In genomic region chr7:24591735-24592134, GRCm38 (mm10) we compare ENCODE assay signal across 18 mouse cellular contexts. TPM values are rescaled to one million over a fixed set of nuclear protein-coding genes. Genes with fewer than 3 reads are reported as not detected.
DNase-seq lines count a peak whose midpoint lies in the region; ATAC-seq and TF ChIP-seq lines count a peak whose summit lies in the region.
"Had no signal": no experiment of that assay in that cellular context is flagged by ENCODE, and none has a peak within 500 bp of the region (broad histone marks: within the 10 kb centered on the region; RNA-seq: fewer than 3 reads in every experiment).

No protein-coding gene starts in this region.

- ATAC-seq in kidney, postnatal 0 days (replicated peaks; ENCODE audit: low FRiP score, low read depth): no peak
- ATAC-seq in Patski: peak; percentile 3
- peak; percentile 62 for ATAC-seq in liver, embryonic 16.5 days (ENCODE audit: low read depth)
- ATAC-seq: activated CD4-positive, CD25-positive, alpha-beta regulatory T cell, adult 4 months had no signal

- CTCF ChIA-PET in Patski (lab: Charles Lee): interaction anchor here (0.9 to 1.2 kb wide), 3 partner anchors 9 to 71 kb away, joined by 3 to 4 read pairs (median 3); no protein-coding TSS in a partner anchor

- H3K36me3 ChIP-seq in kidney, postnatal 0 days (ENCODE audit: insufficient read depth, low read length): no peaks in the 10 kb centered on the region
- H3K36me3 ChIP-seq in liver, embryonic 16.5 days (ENCODE audit: control insufficient read depth, insufficient read depth): no peaks in the 10 kb centered on the region
- H3K36me3 ChIP-seq: heart, embryonic 15.5 days; hindbrain, embryonic 10.5 days; midbrain, embryonic 12.5 days had no signal

- H3K9ac ChIP-seq in kidney, postnatal 0 days (ENCODE audit: low read depth, low read length): no peak overlapping the region
- no peak overlapping the region for H3K9ac ChIP-seq in liver, embryonic 16.5 days (ENCODE audit: low read depth, low read length)
- H3K9ac ChIP-seq: embryonic facial prominence, embryonic 12.5 days; heart, embryonic 15.5 days; midbrain, embryonic 12.5 days had no signal

- no peak for DNase-seq in kidney, postnatal 0 days (ENCODE audit: low spot score)
- DNase-seq in kidney, adult 8-10 months: no peak
- DNase-seq in A20 (ENCODE audit: low read depth, low spot score) (peak; percentile 46), Patski (ENCODE audit: low read depth, low spot score) (no peak)
- DNase-seq in right cerebral cortex, adult 2 months (ENCODE audit: low spot score in 2 of 2): no peak
- no peak for DNase-seq in urinary bladder, postnatal 36 days (ENCODE audit: low spot score in 2 of 2)
- DNase-seq: adrenal gland, postnatal 36 days; cerebellum, adult 11 months; right cerebral cortex, adult 18-20 months; spleen, adult 18-20 months; thymus, postnatal 25 days had no signal

- no peak overlapping the region for H3K27ac ChIP-seq in kidney, postnatal 0 days
- H3K27ac ChIP-seq in liver, embryonic 16.5 days (ENCODE audit: low read length): 0 out of 2 replicates have a peak overlapping the region, but pooled peaks have one; percentile 10
- H3K27ac ChIP-seq: embryonic facial prominence, embryonic 12.5 days; heart, embryonic 15.5 days; hindbrain, embryonic 10.5 days; midbrain, embryonic 12.5 days had no signal

- no peaks in the 10 kb centered on the region for H3K9me3 ChIP-seq in kidney, postnatal 0 days (replicated peaks; ENCODE audit: low read length)
- H3K9me3 ChIP-seq in liver, embryonic 16.5 days (replicated peaks; ENCODE audit: control insufficient read depth, low read length): no peaks in the 10 kb centered on the region
- H3K9me3 ChIP-seq: embryonic facial prominence, embryonic 12.5 days; heart, embryonic 15.5 days; hindbrain, embryonic 10.5 days; midbrain, embryonic 12.5 days had no signal

- POLR2A ChIA-PET in Patski (lab: Charles Lee): no interaction called here

- H3K4me2 ChIP-seq in kidney, postnatal 0 days (ENCODE audit: low read length): no peak overlapping the region
- peak overlapping the region; percentile 12; the same call in 1 of the 2 replicates for H3K4me2 ChIP-seq in liver, embryonic 16.5 days (ENCODE audit: low read depth, low read length)
- H3K4me2 ChIP-seq: embryonic facial prominence, embryonic 12.5 days; heart, embryonic 15.5 days; midbrain, embryonic 12.5 days had no signal

- peak; percentile 10; the same call in 1 of the 2 replicates for TF ChIP-seq CTCF in kidney, postnatal 0 days (IDR thresholded peaks at IDR 0.05; ENCODE audit: low read depth)
- no peak for TF ChIP-seq CTCF in Patski (IDR thresholded peaks at IDR 0.05)

- no peak overlapping the region for H3K4me3 ChIP-seq in kidney, postnatal 0 days (replicated peaks; ENCODE audit: low read depth, low read length)
- no peak overlapping the region for H3K4me3 ChIP-seq in liver, embryonic 16.5 days (ENCODE audit: low read depth, low read length)
- H3K4me3 ChIP-seq: embryonic facial prominence, embryonic 12.5 days; heart, embryonic 15.5 days; hindbrain, embryonic 10.5 days; midbrain, embryonic 12.5 days; myocyte had no signal

- in situ Hi-C loops in Patski (cut with MboI; ENCODE audit: low pct_unique_long_range_greater_than_20kb): no loop called here

- no peaks in the 10 kb centered on the region for H3K27me3 ChIP-seq in kidney, postnatal 0 days (ENCODE audit: insufficient read depth, low read length)
- no peaks in the 10 kb centered on the region for H3K27me3 ChIP-seq in Patski
- no peaks in the 10 kb centered on the region; the same call in 1 of the 2 replicates for H3K27me3 ChIP-seq in liver, embryonic 16.5 days (ENCODE audit: control insufficient read depth, insufficient read depth, low read depth, low read length)

- 68% methylated on average over 5 of the region's 5 CpGs for WGBS in kidney, postnatal 0 days
- WGBS in liver, embryonic 16.5 days (ENCODE audit: insufficient replicate concordance): 39% methylated on average over 5 of the region's 5 CpGs

- peaks cover 8% of the 10 kb centered on the region for H3K4me1 ChIP-seq in kidney, postnatal 0 days (replicated peaks; ENCODE audit: insufficient read depth, low read length)
- H3K4me1 ChIP-seq in liver, embryonic 16.5 days (ENCODE audit: control insufficient read depth, low read depth, low read length): peaks cover 38% of the 10 kb centered on the region

RNA-seq across cellular contexts. Expression of gene Zfp575, which starts 4.3 kb away (rescaled TPM):
- polyA plus RNA-seq in kidney, postnatal 0 days (2015; fragmentation: Nextera tagmentation; extraction: Ambion mirVana): 4.0 and 4.3 TPM in 2 replicates
- not detected for polyA plus RNA-seq in Patski (2021)
- polyA plus RNA-seq in liver, embryonic 16.5 days (2015; fragmentation: Nextera tagmentation; extraction: Ambion mirVana): 0.25 and 0.30 TPM in 2 replicates

RNA-seq across cellular contexts. Expression of gene Ethe1, which starts 4.4 kb away (rescaled TPM):
- 43.7 and 43.8 TPM in 2 replicates for polyA plus RNA-seq in kidney, postnatal 0 days (2015; fragmentation: Nextera tagmentation; extraction: Ambion mirVana)
- polyA plus RNA-seq in Patski (2021): 74.5 TPM
- 26.4 and 26.5 TPM in 2 replicates for polyA plus RNA-seq in liver, embryonic 16.5 days (2015; fragmentation: Nextera tagmentation; extraction: Ambion mirVana)

RNA-seq across cellular contexts. Expression of gene Phldb3, which starts 18.8 kb away (rescaled TPM):
- 0.11 and 0.20 TPM in 2 replicates for polyA plus RNA-seq in kidney, postnatal 0 days (2015; fragmentation: Nextera tagmentation; extraction: Ambion mirVana)
- 2.7 TPM for polyA plus RNA-seq in Patski (2021)
- 0.08 and 0.18 TPM in 2 replicates for polyA plus RNA-seq in liver, embryonic 16.5 days (2015; fragmentation: Nextera tagmentation; extraction: Ambion mirVana)
- polyA plus RNA-seq: hindbrain, embryonic 10.5 days; midbrain, embryonic 12.5 days had no signal

RNA-seq across cellular contexts. Expression of gene Lypd3, which starts 44.6 kb away (rescaled TPM):
- polyA plus RNA-seq in kidney, postnatal 0 days (2015; fragmentation: Nextera tagmentation; extraction: Ambion mirVana): 0.68 and 0.88 TPM in 2 replicates
- not detected for polyA plus RNA-seq in Patski (2021)
- polyA plus RNA-seq in liver, embryonic 16.5 days (2015; fragmentation: Nextera tagmentation; extraction: Ambion mirVana): 0.05 TPM in 1 of 2 replicates, not detected in the other
- polyA plus RNA-seq: activated CD4-positive, CD25-positive, alpha-beta regulatory T cell, adult 4 months; myocyte had no signal

RNA-seq across cellular contexts. Expression of gene Xrcc1, which starts 45.6 kb away (rescaled TPM):
- polyA plus RNA-seq in kidney, postnatal 0 days (2015; fragmentation: Nextera tagmentation; extraction: Ambion mirVana): 58.4 and 63.6 TPM in 2 replicates
- polyA plus RNA-seq in Patski (2021): 60.3 TPM
- 35.4 and 40.8 TPM in 2 replicates for polyA plus RNA-seq in liver, embryonic 16.5 days (2015; fragmentation: Nextera tagmentation; extraction: Ambion mirVana)
